Mouse (Mus musculus) heart, embryonic 11.5 days (tissue): ENCODE data around the gene Gpr68. TPM values are rescaled to one million over a fixed set of nuclear protein-coding genes. Genes with fewer than 3 reads are reported as not detected.
A peak's percentile ranks its signal among the peaks of the same experiment; 100 is the strongest.

Experiments
- ATAC-seq: fragments of 200-750 bp; cut with Nextera tagmentation; replicated peaks from 2 replicates; pipeline ENCODE4 v1.8.0; 2017; ENCODE audit warnings: moderate library complexity; ENCODE audit not compliant: insufficient number of reproducible peaks, low FRiP score, low TSS enrichment
- H3K27ac ChIP-seq: fragments of 300-500 bp; sonication (generic); 2 replicates; pipeline ENCODE4 v1.5.1; 2014; ENCODE audit warnings: mild to moderate bottlenecking, low read depth, low read length
- H3K27me3 ChIP-seq: fragments of 300-500 bp; sonication (generic); 2 replicates; pipeline ENCODE4 v1.6.1; 2014; ENCODE audit warnings: mild to moderate bottlenecking, low read length, mixed read lengths; ENCODE audit not compliant: control insufficient read depth, insufficient read depth
- H3K36me3 ChIP-seq: fragments of 300-500 bp; sonication (generic); 2 replicates; pipeline ENCODE4 v1.6.1; 2014; ENCODE audit warnings: mild to moderate bottlenecking, low read length, moderate library complexity, mixed read lengths; ENCODE audit not compliant: control insufficient read depth, insufficient read depth
- H3K4me1 ChIP-seq: fragments of 300-500 bp; sonication (generic); 2 replicates; pipeline ENCODE4 v1.6.1; 2014; ENCODE audit warnings: low read length; ENCODE audit not compliant: control insufficient read depth, insufficient read depth
- H3K4me2 ChIP-seq: fragments of 300-500 bp; sonication (generic); 2 replicates; pipeline ENCODE4 v1.6.1; 2014; ENCODE audit warnings: mild to moderate bottlenecking, moderate library complexity
- H3K4me3 ChIP-seq: fragments of 300-500 bp; sonication (generic); 2 replicates; pipeline ENCODE4 v1.5.1; 2014; ENCODE audit warnings: low read depth, low read length
- H3K9ac ChIP-seq: fragments of 300-500 bp; sonication (generic); 2 replicates; pipeline ENCODE4 v1.6.1; 2014; ENCODE audit warnings: mild to moderate bottlenecking, low read depth, low read length, moderate library complexity
- H3K9me3 ChIP-seq: fragments of 300-500 bp; sonication (generic); replicated peaks from 2 replicates; pipeline ENCODE4 v1.6.1; 2016; ENCODE audit warnings: low read length; ENCODE audit not compliant: control insufficient read depth
- WGBS: fragments of 180-500 bp; shearing (Covaris S2); extraction: QIAGEN DNeasy Blood & Tissue Kit; methylation state at CpG from one replicate; pipeline ENCODE4 v1.1.7; 2014; ENCODE audit not compliant: insufficient replicate concordance; 5-methylcytosine and 5-hydroxymethylcytosine counted together
- polyA plus RNA-seq: library from polyadenylated mRNA; unstranded; fragments of >200 nt; fragmentation: Nextera tagmentation; extraction: Ambion mirVana; gene quantifications from 2 replicates; pipeline ENCODE4 v1.2.1, GENCODE M21; 2014

Gpr68 gene
- polyA plus RNA-seq, 1 experiment from 2014 or later, result 4.2 TPM

GRCm38 (mm10) chr12:100945948-100946347 is 38.0 kb upstream of the Gpr68 start:
- WGBS, result 86% methylated on average over 12 of the region's 12 CpGs
- no peak overlapping the region for H3K4me2 ChIP-seq
- no peak overlapping the region for H3K9ac ChIP-seq
- H3K27ac ChIP-seq, result no peak overlapping the region
- H3K27me3 ChIP-seq, result peaks cover 70% of the 10 kb centered on the region
- H3K4me3 ChIP-seq, result no peak overlapping the region
- H3K9me3 ChIP-seq, result no peaks in the 10 kb centered on the region
- ATAC-seq, result no peak
- no peaks in the 10 kb centered on the region for H3K36me3 ChIP-seq
- no peaks in the 10 kb centered on the region for H3K4me1 ChIP-seq

GRCm38 (mm10) chr12:100945501-100945900 is 37.5 kb upstream of the Gpr68 start:
- WGBS, result 79% methylated on average over 12 of the region's 12 CpGs

GRCm38 (mm10) chr12:100944921-100945336 is 36.9 kb upstream of the Gpr68 start:
- H3K9me3 ChIP-seq, result no peaks in the 10 kb centered on the region
- H3K9ac ChIP-seq, result no peak overlapping the region
- H3K27me3 ChIP-seq, result peaks cover 70% of the 10 kb centered on the region
- H3K36me3 ChIP-seq, result no peaks in the 10 kb centered on the region
- no peak overlapping the region for H3K4me2 ChIP-seq
- no peaks in the 10 kb centered on the region for H3K4me1 ChIP-seq
- WGBS, result 86% methylated on average over 21 of the region's 21 CpGs
- H3K27ac ChIP-seq, result no peak overlapping the region
- no peak overlapping the region for H3K4me3 ChIP-seq
- no peak for ATAC-seq

More at GRCm38 (mm10) chr12:100945501-100945900, 37.5 kb upstream of the Gpr68 start:
- Histone ChIP-seq H3K4me3 (no peak overlapping the region), H3K36me3 (no peaks in the 10 kb centered on the region), H3K9ac (no peak overlapping the region), H3K4me1 (no peaks in the 10 kb centered on the region), H3K9me3 (no peaks in the 10 kb centered on the region), H3K27ac (no peak overlapping the region), H3K4me2 (no peak overlapping the region), H3K27me3 (peaks cover 72% of the 10 kb centered on the region)
- ATAC-seq, result no peak

- WGBS, result 66% methylated on average over 4 of the region's 4 CpGs
- Histone ChIP-seq H3K27me3 (peaks cover 68% of the 10 kb centered on the region), H3K9me3 (no peaks in the 10 kb centered on the region), H3K36me3 (no peaks in the 10 kb centered on the region), H3K4me2 (no peak overlapping the region), H3K27ac (no peak overlapping the region), H3K4me1 (no peaks in the 10 kb centered on the region), H3K4me3 (no peak overlapping the region), H3K9ac (no peak overlapping the region)
- ATAC-seq, result no peak
Observed at GRCm38 (mm10) chr12:100943146-100943545, 35.1 kb upstream of the Gpr68 start.

- no peak overlapping the region for H3K4me2 ChIP-seq
- no peak overlapping the region for H3K4me3 ChIP-seq
- 80% methylated on average over 3 of the region's 3 CpGs for WGBS
- no peak for ATAC-seq
- H3K27me3 ChIP-seq, result peaks cover 55% of the 10 kb centered on the region
- H3K9ac ChIP-seq, result no peak overlapping the region
- H3K27ac ChIP-seq, result no peak overlapping the region
- no peaks in the 10 kb centered on the region for H3K36me3 ChIP-seq
- no peaks in the 10 kb centered on the region for H3K9me3 ChIP-seq
- H3K4me1 ChIP-seq, result no peaks in the 10 kb centered on the region
Observed at GRCm38 (mm10) chr12:100941361-100941760, 33.4 kb upstream of the Gpr68 start.

- H3K9ac ChIP-seq, result peak overlapping the region; percentile 43; the same call in 1 of the 2 replicates
- H3K9me3 ChIP-seq, result no peaks in the 10 kb centered on the region
- no peak; the same call in 1 of the 2 replicates for ATAC-seq
- H3K4me1 ChIP-seq, result no peaks in the 10 kb centered on the region
- H3K36me3 ChIP-seq, result no peaks in the 10 kb centered on the region
- no peak overlapping the region for H3K4me2 ChIP-seq
- WGBS, result 75% methylated on average over 21 of the region's 21 CpGs
- no peak overlapping the region for H3K27ac ChIP-seq
- no peak overlapping the region for H3K4me3 ChIP-seq
- peaks cover 28% of the 10 kb centered on the region for H3K27me3 ChIP-seq
Observed at GRCm38 (mm10) chr12:100937441-100938360, 29.7 kb upstream of the Gpr68 start.

GRCm38 (mm10) chr12:100936737-100937136 is 28.7 kb upstream of the Gpr68 start:
- H3K9ac ChIP-seq, result no peak overlapping the region
- ATAC-seq, result no peak
- H3K27ac ChIP-seq, result no peak overlapping the region
- H3K36me3 ChIP-seq, result no peaks in the 10 kb centered on the region
- peaks cover 25% of the 10 kb centered on the region for H3K27me3 ChIP-seq
- H3K4me2 ChIP-seq, result no peak overlapping the region
- no peaks in the 10 kb centered on the region for H3K9me3 ChIP-seq
- no peaks in the 10 kb centered on the region for H3K4me1 ChIP-seq
- WGBS, result 91% methylated on average over 4 of the region's 4 CpGs
- no peak overlapping the region for H3K4me3 ChIP-seq

GRCm38 (mm10) chr12:100936116-100936515 is 28.1 kb upstream of the Gpr68 start:
- H3K9me3 ChIP-seq, result no peaks in the 10 kb centered on the region
- H3K4me3 ChIP-seq, result no peak overlapping the region
- H3K9ac ChIP-seq, result no peak overlapping the region
- no peak overlapping the region for H3K4me2 ChIP-seq
- no peaks in the 10 kb centered on the region; the same call in 1 of the 2 replicates for H3K36me3 ChIP-seq
- H3K27me3 ChIP-seq, result peaks cover 25% of the 10 kb centered on the region
- no peak; the same call in 1 of the 2 replicates for ATAC-seq
- no peaks in the 10 kb centered on the region for H3K4me1 ChIP-seq
- no peak overlapping the region for H3K27ac ChIP-seq
- 24% methylated on average over 2 of the region's 2 CpGs for WGBS
